ENCODE assay signal across 8 mouse cellular contexts in genomic region chr9:119894339-119895009, GRCm38 (mm10). TPM values are rescaled to one million over a fixed set of nuclear protein-coding genes. Genes with fewer than 3 reads are reported as not detected.
DNase-seq lines count a peak whose midpoint lies in the region; ATAC-seq lines count a peak whose summit lies in the region.

TSS of gene Wdr48 (plus strand) at chr9:119894878.

- peaks cover 14% of the 10 kb centered on the region for H3K4me1 ChIP-seq in lung, embryonic 16.5 days (replicated peaks; ENCODE audit: control insufficient read depth, insufficient read depth, low read length)

- no peaks in the 10 kb centered on the region for H3K36me3 ChIP-seq in lung, embryonic 16.5 days (ENCODE audit: control insufficient read depth, insufficient read depth, low read length)

- DNase-seq in MEL-GATA-1-ER (ENCODE audit: extremely low read depth, low read depth), result peak; percentile 96
- peak; percentile 96 for DNase-seq in cerebellum, adult 8-10 months
- peak; percentile 98 for DNase-seq in forelimb bud, embryonic 11.5 days (ENCODE audit: low read depth, low spot score)
- DNase-seq in layer of hippocampus, adult 9-10 months (ENCODE audit: low spot score), result peak; percentile 96
- DNase-seq in ovary, postnatal 10 days (ENCODE audit: low spot score), result peak; percentile 89
- DNase-seq in thymus, postnatal 10 days (ENCODE audit: low spot score in 2 of 2), result peak; percentile 98

- no peaks in the 10 kb centered on the region for H3K9me3 ChIP-seq in lung, embryonic 16.5 days (ENCODE audit: control insufficient read depth, low read length)

- peak within 1 kb of the TSS; percentile 89 for H3K9ac ChIP-seq in lung, embryonic 16.5 days (ENCODE audit: low read length)

- H3K4me2 ChIP-seq in lung, embryonic 16.5 days (ENCODE audit: low read depth, low read length), result peak within 1 kb of the TSS; percentile 93

- H3K27me3 ChIP-seq in lung, embryonic 16.5 days (ENCODE audit: control insufficient read depth, insufficient read depth, low read depth, low read length), result no peaks in the 10 kb centered on the region

- 2% methylated on average over 34 of the region's 34 CpGs for WGBS in lung, embryonic 16.5 days

- H3K27ac ChIP-seq in lung, embryonic 16.5 days (ENCODE audit: low read length), result peak within 1 kb of the TSS; percentile 80

- ATAC-seq in hematopoietic stem cell, adult 5-6 weeks (replicated peaks in 1 of 2; ENCODE audit: insufficient read depth in 1 of 2, low FRiP score in 2 of 2, low TSS enrichment in 1 of 2, low read depth in 1 of 2, poor library complexity in 2 of 2, severe bottlenecking in 2 of 2), result peak; percentile 97 to 99
- ATAC-seq in lung, embryonic 16.5 days (ENCODE audit: low read depth), result peak; percentile 100

- H3K4me3 ChIP-seq in lung, embryonic 16.5 days (ENCODE audit: low read length), result peak within 1 kb of the TSS; percentile 97

RNA-seq across cellular contexts. Expression of gene Wdr48, which starts in this region (rescaled TPM):
- total RNA-seq in hematopoietic stem cell, adult 5-6 weeks (2017), result 48.0 and 55.6 TPM in 2 replicates
- 50.9 and 53.4 TPM in 2 replicates for polyA plus RNA-seq in lung, embryonic 16.5 days (2015; fragmentation: Nextera tagmentation; extraction: Ambion mirVana)

Comparison
In these comparisons a context has a peak if more than half of its experiments do, and no peak if none do; other contexts are left out.
1. Peak in every context shown above with its lines: DNase-seq, ATAC-seq, H3K4me3 ChIP-seq and H3K27ac ChIP-seq.